Mouse (Mus musculus): Measurements from ENCODE around the gene 4930519G04Rik.
A peak's percentile ranks its signal among the peaks of the same experiment; 100 is the strongest.
"Not testable (repeated sequence)": the region's sequence is repeated elsewhere in the genome, so short reads cannot be mapped to it uniquely, and the experiment has no call there.

4930519G04Rik gene

DNA sequence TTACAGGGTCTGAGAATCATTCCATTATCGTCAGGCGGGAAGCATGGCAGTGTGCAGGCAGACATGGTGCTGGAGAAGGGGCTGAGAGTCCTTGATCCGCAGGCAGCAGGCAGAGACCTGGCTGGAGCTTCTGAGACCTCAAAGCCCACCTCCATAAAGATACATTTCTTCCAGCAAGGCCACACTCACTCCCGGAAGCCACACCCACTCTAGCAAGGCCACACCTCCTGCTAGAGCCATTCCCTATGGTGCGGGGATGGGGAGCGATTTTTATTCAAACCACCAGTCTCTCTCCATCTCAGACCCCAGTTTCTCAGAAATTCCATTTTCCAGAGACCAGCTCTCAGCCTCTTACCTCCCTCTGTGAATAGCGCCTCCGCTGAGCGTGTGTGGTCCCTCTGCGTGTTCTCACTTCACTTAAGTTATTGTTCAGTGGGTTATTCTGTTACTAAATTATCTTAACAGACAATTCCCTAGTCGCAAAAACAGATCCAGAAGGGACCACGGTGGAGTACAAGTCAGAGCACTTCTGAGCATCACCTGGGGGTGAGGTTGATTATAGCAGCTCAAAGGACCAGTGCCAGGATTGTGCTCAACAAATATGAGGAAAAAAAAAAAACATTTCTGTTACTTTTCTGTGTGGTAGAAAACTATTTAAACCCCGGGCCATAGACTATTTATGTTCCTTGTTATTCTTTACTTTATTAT, 55.3 kb downstream of the 4930519G04Rik start:
- DNase-seq (ENCODE audit: low read depth), result no peak

DNA sequence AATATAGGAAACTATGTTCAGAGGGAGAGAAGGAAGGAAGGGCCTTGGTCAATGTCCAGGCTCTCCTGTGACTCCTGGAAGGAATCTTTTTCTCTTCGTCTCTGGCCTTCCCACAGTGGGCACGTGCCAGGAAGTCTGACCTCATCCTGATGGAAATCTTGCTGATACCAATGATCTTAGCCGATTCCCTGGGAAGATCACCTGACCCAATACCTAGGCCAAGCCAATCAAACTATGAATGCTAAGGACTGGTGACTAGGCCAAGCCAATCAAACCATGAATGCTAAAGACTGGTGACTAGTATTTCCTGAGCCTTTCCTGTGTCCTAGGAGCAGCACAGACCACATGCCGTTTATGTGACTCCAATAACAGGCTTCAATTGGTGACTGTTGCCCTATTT, 60.2 kb downstream of the 4930519G04Rik start:
- no peak for DNase-seq (ENCODE audit: low read depth)

DNA sequence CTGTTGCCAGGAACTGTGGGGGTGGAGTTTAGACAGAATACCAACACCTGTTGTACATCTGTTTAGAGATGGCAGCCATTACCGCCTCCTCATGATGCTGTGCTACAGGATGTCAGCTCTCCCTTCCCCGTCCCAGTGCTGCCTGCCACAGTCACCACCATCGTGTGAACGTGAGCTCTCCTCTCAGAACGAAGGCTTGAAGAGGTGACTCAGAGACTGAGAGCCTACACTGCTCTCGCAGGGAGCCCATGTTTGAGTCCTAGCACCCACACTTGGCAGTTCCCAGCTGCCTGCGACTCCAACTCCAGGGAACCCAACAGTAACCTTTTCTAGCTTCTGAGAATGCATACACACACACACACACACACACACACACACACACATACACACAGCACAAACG, 61.4 kb downstream of the 4930519G04Rik start:
- no peak for DNase-seq (ENCODE audit: low read depth)

DNA sequence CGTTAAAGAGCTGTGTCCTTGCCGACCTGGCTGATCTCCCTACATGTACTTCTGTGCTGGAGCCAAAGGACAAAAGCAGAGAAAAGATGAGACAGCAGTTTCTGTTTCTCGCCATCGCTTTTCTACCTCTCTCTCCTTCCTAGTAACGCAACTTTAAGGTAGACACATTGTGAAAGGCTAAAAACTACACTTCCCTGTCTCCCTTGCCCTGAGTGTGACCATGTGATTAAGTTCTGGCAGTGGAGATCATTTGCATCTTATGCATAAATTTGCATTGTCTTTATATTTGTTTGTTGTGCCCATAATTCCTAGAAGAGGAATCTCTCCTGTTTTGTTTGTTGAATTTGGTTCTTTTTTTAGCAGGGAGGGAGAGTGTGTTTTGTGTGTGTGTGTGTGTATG, 62.4 kb downstream of the 4930519G04Rik start:
- no peak for DNase-seq (ENCODE audit: low read depth)

DNA sequence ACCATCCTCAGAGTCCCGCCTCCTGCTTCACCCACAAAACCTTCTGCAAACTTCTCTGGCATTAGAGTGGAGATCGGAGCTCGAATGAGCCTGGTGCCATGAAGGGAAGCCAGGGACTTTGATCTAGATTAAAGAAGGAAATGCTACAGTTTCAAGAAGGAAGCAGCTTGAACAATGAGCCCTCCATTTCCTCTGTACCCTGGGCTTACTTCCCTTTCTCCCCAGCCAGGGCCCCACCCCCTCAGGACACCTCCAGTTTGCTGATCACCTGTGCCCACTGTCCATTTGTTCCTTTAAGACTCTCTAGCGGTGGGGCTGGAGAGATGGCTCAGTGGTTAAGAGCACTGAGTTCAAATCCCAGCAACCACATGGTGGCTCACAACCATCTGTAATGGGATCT, 63.3 kb downstream of the 4930519G04Rik start:
- no peak for DNase-seq (ENCODE audit: low read depth)

DNA sequence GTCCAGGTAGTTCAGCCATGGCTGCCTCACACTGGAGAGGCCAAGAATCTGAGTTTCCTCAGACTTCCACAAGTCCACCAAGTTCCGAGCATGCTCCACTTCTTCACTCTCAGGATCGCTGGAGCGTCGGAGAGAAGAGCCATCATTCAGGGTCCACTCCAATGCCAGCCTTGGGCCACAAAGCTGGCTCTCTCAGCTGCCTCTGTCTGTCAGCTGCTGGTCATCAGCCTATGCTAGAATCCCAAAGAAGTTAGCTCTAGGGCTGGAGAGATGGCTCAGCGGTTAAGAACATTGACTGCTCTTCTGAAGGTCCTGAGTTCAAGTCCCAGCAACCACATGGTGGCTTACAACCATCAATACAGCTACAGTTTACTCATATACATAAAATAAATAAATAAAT, 63.9 kb downstream of the 4930519G04Rik start:
- not testable (repeated sequence) for DNase-seq (ENCODE audit: low read depth)

DNA sequence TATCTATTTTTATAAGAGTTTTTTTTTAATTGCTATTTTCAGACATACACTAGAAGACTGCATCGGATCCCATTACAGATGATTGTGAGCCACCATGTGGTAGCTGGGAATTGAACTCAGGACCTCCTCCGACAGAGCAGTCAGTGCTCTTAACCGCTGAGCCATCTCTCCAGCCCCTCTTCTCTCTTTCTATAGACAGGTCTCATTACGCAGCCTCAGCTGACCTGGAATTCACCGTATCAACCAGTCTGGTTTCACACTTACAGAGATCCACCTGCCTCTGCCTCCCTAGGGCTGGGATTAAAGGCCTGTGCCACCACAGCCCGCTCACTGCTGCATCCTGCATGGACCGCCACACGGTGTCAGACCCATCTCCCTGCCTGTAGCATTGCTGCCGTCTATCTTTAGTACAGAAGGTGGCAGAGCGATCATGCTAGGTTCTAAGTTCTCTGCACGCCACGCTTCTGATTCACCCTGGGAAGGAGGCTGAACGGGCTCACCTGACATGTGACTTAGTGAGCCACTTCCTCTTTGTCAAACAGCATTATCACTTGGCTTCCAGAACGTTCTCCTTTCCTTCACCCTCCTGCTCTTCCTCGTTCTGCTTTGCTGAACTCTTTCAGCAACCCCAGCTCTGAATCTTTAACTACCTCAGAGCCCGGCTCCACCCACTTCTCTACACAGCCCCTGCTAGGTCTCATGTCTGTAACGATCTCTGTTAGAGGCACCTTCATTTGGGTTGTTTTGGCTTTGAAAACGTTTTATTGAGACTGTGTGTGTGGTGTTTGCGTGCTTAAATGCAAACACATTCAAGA, 68.3 kb downstream of the 4930519G04Rik start:
- DNase-seq (ENCODE audit: low read depth), result peak; percentile 92

DNA sequence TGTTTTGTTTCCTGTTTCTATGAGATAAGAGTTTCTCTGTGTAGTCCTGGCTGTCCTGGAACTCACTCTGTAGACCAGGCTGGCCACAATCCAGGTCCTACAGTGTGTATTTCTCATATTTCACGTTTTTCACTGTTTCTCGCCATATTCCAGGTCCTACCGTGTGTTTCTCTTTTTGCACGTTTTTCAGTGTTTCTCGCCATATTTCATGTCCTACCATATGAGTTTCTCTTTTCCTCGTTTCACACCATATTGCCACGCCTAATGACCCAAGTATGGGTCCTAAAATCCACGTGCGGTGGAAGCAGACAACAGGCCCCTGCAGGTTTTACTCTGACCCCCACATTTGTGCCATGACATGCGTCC, 68.9 kb downstream of the 4930519G04Rik start:
- no peak for DNase-seq (ENCODE audit: low read depth)

DNA sequence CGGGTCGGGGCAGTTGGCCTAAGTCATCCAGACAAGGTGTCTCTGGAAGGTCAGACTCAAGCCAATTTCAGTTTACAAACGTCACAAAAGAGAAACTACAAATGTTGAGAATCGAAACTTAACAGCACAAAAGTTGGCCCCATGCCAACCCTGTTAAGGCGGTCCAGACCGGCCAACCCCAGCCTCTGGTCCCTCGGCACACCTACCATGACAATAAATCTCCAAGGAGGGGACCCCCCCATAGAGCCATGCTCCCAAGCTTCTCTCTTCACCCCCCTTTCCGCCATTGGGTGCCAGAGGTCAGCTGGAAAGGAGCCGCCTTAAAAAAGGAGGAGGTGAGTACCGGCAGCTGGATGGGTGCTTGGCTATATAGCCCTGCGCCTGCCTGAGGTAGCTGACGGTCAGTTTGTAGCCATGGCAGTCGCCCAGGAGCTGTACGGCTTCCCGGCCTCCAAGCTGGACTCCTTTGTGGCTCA, 69.6 kb downstream of the 4930519G04Rik start, which contains the start of gene Oasl1:
Gene Oasl1, plus strand, starts transcription at position 243 of the 476 bp plus-strand sequence.
- DNase-seq (ENCODE audit: low read depth), result peak; percentile 79

DNA sequence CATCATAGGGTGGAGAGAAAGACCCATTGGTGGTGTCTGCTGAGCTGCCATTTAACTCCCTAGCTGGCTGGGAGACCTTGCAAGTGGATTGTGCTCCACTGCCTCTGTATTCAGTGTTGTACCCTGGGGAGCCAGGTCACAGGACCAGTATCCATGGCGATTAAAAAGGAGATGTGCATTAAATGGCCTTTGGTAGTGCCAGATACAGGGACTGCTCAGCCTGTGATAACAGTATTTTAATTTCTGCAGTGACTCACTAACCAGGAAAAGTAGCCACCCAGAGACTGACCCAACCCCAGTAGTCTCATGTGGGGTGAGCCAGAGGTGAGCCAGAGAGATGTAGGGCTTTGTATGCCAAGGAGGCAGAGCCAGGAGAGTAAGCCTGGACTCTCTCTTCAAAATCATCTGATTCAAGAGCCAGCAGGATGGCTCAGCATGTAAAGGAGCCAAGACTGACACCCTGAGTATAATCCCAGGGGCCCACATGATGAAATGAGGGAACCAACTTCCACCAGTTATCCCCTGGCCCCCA, 72.8 kb downstream of the 4930519G04Rik start:
- no peak for DNase-seq (ENCODE audit: low read depth)

DNA sequence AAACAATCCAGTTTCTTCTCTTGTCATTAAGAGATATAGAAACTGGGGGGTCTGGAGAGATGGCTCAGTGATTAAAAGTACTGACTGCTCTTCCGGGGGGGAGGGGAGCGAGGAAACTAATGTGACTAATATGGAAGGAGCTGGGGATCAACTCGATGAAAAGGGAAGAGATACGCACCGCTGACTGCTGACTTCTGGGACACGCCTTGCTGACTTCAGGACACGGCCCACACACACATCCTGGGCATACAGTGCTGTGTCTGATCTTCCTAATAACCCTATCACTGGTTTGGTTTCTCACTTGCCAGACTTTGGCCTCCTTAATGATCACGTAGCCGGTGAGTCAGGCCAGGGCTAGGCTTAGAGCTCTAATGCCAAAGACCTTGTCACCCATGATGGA, 73.3 kb downstream of the 4930519G04Rik start:
- DNase-seq (ENCODE audit: low read depth), result no peak

DNA sequence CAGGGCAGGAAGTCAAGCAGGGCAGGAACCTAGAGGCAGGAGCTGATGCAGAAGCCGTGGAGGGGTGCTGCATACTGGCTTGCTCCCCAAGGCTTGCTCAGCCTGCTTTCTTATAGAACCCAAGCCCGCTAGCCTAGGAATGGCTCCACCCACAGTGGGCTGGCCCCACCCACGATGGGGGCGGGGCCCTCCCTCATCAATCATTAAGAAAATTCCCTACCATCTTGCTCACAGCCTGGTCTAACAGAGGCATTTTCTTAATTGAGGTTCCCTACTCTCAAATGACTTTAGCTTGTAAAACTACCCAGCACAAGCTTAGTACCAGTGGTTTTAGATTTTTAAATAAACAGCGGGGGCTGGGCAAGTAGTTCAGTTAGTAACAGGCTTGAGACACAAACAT, 78.2 kb downstream of the 4930519G04Rik start:
- DNase-seq (ENCODE audit: low read depth), result no peak

DNA sequence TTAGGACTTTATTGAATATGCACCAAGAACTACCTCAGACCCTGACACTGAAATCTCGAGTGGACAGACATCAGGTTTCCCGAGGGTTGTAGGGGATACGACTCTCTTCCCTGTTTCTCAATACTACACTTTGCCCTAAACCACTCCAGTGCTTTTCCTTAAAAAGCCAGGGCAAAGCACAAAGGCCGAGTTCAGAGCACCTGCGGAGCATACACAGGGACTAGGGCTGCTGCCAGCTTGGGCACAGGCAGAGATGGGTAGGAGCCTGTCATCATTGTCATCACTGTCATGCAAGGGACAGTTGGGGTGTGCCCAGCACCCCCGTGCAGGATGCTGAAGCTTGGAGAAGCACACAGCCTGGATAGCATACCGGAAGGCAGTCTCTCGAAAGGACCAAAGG, 79.7 kb downstream of the 4930519G04Rik start:
- DNase-seq (ENCODE audit: low read depth), result no peak

Measured in naive thymus-derived CD4-positive, alpha-beta T cell, adult 2 months (primary cell).